Mouse (Mus musculus): ENCODE results near the gene Vmn1r56.
"Not testable (repeated sequence)": the region's sequence is repeated elsewhere in the genome, so short reads cannot be mapped to it uniquely, and the experiment has no call there.

Gene Vmn1r56

DNA sequence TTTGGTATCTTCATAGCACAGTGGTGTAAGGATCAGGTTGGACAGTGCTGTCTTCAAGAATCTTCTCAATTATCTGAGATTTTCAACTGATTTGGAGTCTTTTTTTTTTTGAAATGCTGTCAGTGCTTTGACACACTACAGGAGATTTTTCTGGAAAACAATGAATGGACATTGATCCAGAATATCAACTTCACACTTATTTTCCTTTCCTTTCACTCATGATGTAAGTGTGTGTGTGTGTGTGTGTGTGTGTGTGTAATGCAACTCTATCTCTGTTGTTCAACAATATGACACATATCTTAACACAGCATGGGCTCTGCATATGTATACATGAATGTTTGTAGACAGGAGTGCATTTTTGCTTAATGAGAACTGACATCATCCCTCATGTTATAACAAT, at the start of gene Vmn1r56:
Vmn1r56 (minus strand) TSS at position 101 of the 400 bp plus-strand sequence.
- not testable (repeated sequence) for DNase-seq (ENCODE audit: low spot score in 2 of 2)

DNA sequence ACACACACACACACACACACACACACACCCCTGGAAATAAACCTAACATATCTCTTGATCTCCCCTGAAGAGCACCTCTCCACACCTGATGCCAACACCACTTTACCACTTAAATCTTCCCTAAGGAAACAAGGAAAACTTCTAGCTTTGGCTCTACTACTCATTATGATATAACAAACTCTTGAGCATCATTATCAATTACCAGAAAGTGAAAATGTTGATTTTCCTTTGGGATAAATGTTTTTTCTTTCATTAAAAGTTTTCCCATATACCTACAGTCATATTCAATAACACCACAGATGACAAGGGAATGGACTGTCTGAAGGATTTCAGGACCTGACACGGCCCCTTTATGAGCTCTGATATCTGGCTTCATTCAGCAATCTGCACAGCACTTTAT, 21.6 kb upstream of the Vmn1r56 start, which contains the start of gene Vmn1r57:
Vmn1r57 (plus strand) TSS at position 301 of the 400 bp plus-strand sequence.
- not testable (repeated sequence) for DNase-seq (ENCODE audit: low spot score in 2 of 2)

DNA sequence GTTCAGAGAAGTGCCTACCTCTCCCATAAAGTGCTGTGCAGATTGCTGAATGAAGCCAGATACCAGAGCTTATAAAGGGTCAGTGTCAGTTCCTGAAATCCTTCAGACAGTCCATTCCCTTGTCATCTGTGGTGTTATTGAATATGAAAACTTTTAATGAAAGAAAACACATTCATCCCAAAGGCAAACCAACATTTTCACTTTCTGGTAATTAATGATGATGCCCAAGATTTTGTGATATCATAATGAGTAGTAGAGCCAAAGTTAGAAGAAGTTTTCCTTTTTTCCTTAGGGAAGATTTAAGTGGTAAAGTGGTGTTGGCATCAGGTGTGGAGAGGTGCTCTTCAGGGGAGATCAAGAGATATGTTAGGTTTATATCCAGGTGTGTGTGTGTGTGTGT, 47.0 kb downstream of the Vmn1r56 start, which contains the start of gene Vmn1r55:
Vmn1r55 (minus strand) TSS at position 101 of the 400 bp plus-strand sequence.
- not testable (repeated sequence) for DNase-seq (ENCODE audit: low spot score in 2 of 2)
